Mouse (Mus musculus): ENCODE results near the gene Ahsa1. TPM values are rescaled to one million over a fixed set of nuclear protein-coding genes. Genes with fewer than 3 reads are reported as not detected.
"Not testable (repeated sequence)": the region's sequence is repeated elsewhere in the genome, so short reads cannot be mapped to it uniquely, and the experiment has no call there.

Gene Ahsa1
- total RNA-seq (2021): 100 to 1,000 TPM; 154 to 214 TPM
- long read RNA-seq, experiment 1, transcript Ahsa1-201 (9 exons, 1,377 nt): major isoform, 236 of 252 reads
- long read RNA-seq, experiment 1, partial matches to known transcripts: 10 of 252 reads
- long read RNA-seq, experiment 1, other reads (novel, unspliced or antisense): 4 of 252 reads
- long read RNA-seq, experiment 2, transcript Ahsa1-201 (9 exons, 1,377 nt): major isoform, 91 of 95 reads
- long read RNA-seq, experiment 2, partial matches to known transcripts: 1 of 95 reads
- long read RNA-seq, experiment 2, other reads (novel, unspliced or antisense): 1 of 95 reads

GRCm38 (mm10) chr12:87266108-87266826 lies at the start of gene Ahsa1, which contains the start of gene Vipas39:
Ahsa1 (plus strand) TSS chr12:87266479.
Vipas39 (minus strand) TSS chr12:87266256.
- DNase-seq: peak; percentile 85 to 87

GRCm38 (mm10) chr12:87217596-87217995 lies 48.7 kb upstream of the Ahsa1 start:
- no peak for DNase-seq

GRCm38 (mm10) chr12:87219362-87219761 lies 46.9 kb upstream of the Ahsa1 start:
- DNase-seq: no peak

- no peak for DNase-seq
Observed at GRCm38 (mm10) chr12:87224950-87225349, 41.3 kb upstream of the Ahsa1 start.

GRCm38 (mm10) chr12:87226801-87227200 lies 39.5 kb upstream of the Ahsa1 start:
- DNase-seq: no peak

- no peak for DNase-seq
Observed at GRCm38 (mm10) chr12:87229633-87230032, 36.6 kb upstream of the Ahsa1 start.

GRCm38 (mm10) chr12:87230379-87230895 lies 35.8 kb upstream of the Ahsa1 start:
- no peak for DNase-seq

GRCm38 (mm10) chr12:87236882-87237483 lies 29.3 kb upstream of the Ahsa1 start:
- DNase-seq: no peak

GRCm38 (mm10) chr12:87238632-87239031 lies 27.6 kb upstream of the Ahsa1 start, which contains the start of gene Noxred1:
Noxred1 (minus strand) TSS chr12:87238732.
- no peak for DNase-seq

- no peak for DNase-seq
Observed at GRCm38 (mm10) chr12:87250161-87250560, 16.1 kb upstream of the Ahsa1 start.

GRCm38 (mm10) chr12:87253878-87254277 lies 12.4 kb upstream of the Ahsa1 start:
- DNase-seq: no peak

GRCm38 (mm10) chr12:87256629-87257028 lies 9.7 kb upstream of the Ahsa1 start:
- no peak for DNase-seq

- DNase-seq: no peak
Observed at GRCm38 (mm10) chr12:87260562-87260961, 5.7 kb upstream of the Ahsa1 start.

GRCm38 (mm10) chr12:87265444-87265843 lies 835 bp upstream of the Ahsa1 start:
- DNase-seq: no peak

GRCm38 (mm10) chr12:87266827-87267603 lies 736 bp downstream of the Ahsa1 start:
- peak; percentile 28 to 34 for DNase-seq

GRCm38 (mm10) chr12:87267682-87268081 lies 1.4 kb downstream of the Ahsa1 start:
- peak; percentile 35 to 57 for DNase-seq

- DNase-seq: no peak
Observed at GRCm38 (mm10) chr12:87274853-87275831, 8.9 kb downstream of the Ahsa1 start.

GRCm38 (mm10) chr12:87277251-87277650 lies 11.0 kb downstream of the Ahsa1 start:
- not testable (repeated sequence) for DNase-seq

- DNase-seq: peak; percentile 27 to 41
Observed at GRCm38 (mm10) chr12:87278118-87278730, 11.9 kb downstream of the Ahsa1 start.

- no peak for DNase-seq
Observed at GRCm38 (mm10) chr12:87279350-87279749, 13.1 kb downstream of the Ahsa1 start.
